Mouse (Mus musculus) kidney, postnatal 0 days (tissue): Measurements from ENCODE around the gene Lzts3. TPM values are rescaled to one million over a fixed set of nuclear protein-coding genes. Genes with fewer than 3 reads are reported as not detected.

Experiments used
- ATAC-seq: fragments of 200-750 bp; cut with Nextera tagmentation; replicated peaks from 2 replicates; pipeline ENCODE4 v1.8.0; 2017; ENCODE audit warnings: low read depth, moderate number of reproducible peaks, moderate TSS enrichment, moderate library complexity; ENCODE audit not compliant: low FRiP score
- DNase-seq: peaks from one replicate; pipeline ENCODE4 v3.0.0-alpha.2; 2016; ENCODE audit warnings: low spot score
- H3K27ac ChIP-seq: fragments of 300-500 bp; sonication (generic); 2 replicates; pipeline ENCODE4 v1.5.1; 2014; ENCODE audit warnings: mild to moderate bottlenecking
- H3K27me3 ChIP-seq: fragments of 300-500 bp; sonication (generic); 2 replicates; pipeline ENCODE4 v1.6.1; 2014; ENCODE audit warnings: low read length, mixed read lengths; ENCODE audit not compliant: insufficient read depth
- H3K36me3 ChIP-seq: fragments of 300-500 bp; sonication (generic); 2 replicates; pipeline ENCODE4 v1.6.1; 2014; ENCODE audit warnings: low read length, mixed read lengths; ENCODE audit not compliant: insufficient read depth
- H3K4me1 ChIP-seq: fragments of 300-500 bp; sonication (generic); replicated peaks from 2 replicates; pipeline ENCODE4 v1.6.1; 2014; ENCODE audit warnings: antibody characterized with exemption, low read length, mixed read lengths; ENCODE audit not compliant: insufficient read depth
- H3K4me2 ChIP-seq: fragments of 300-500 bp; sonication (generic); 2 replicates; pipeline ENCODE4 v1.6.1; 2014; ENCODE audit warnings: mild to moderate bottlenecking, low read length, moderate library complexity, mixed read lengths
- H3K4me3 ChIP-seq: fragments of 300-500 bp; sonication (generic); replicated peaks from 2 replicates; pipeline ENCODE4 v1.5.1; 2014; ENCODE audit warnings: low read depth, low read length
- H3K9ac ChIP-seq: fragments of 300-500 bp; sonication (generic); 2 replicates; pipeline ENCODE4 v1.6.1; 2014; ENCODE audit warnings: low read depth, low read length
- H3K9me3 ChIP-seq: fragments of 300-500 bp; sonication (generic); replicated peaks from 2 replicates; pipeline ENCODE4 v1.6.1; 2016; ENCODE audit warnings: low read length, inconsistent platforms, mixed read lengths
- CTCF ChIP-seq: IDR thresholded peaks from 2 replicates; pipeline ENCODE4 v1.5.1; 2016; ENCODE audit warnings: antibody characterized with exemption, low read depth, mild to moderate bottlenecking, moderate library complexity
- WGBS: fragments of 180-500 bp; shearing (Covaris S2); extraction: QIAGEN DNeasy Blood & Tissue Kit; methylation state at CpG from one replicate; pipeline ENCODE4 v1.1.7; 2014; 5-methylcytosine and 5-hydroxymethylcytosine counted together
- polyA plus RNA-seq: library from polyadenylated mRNA; unstranded; fragments of >200 nt; fragmentation: Nextera tagmentation; extraction: Ambion mirVana; gene quantifications from 2 replicates; pipeline ENCODE4 v1.2.1, GENCODE M21; 2015

Gene Lzts3
- polyA plus RNA-seq, 1 experiment from 2014 or later = 11.2 TPM

DNA sequence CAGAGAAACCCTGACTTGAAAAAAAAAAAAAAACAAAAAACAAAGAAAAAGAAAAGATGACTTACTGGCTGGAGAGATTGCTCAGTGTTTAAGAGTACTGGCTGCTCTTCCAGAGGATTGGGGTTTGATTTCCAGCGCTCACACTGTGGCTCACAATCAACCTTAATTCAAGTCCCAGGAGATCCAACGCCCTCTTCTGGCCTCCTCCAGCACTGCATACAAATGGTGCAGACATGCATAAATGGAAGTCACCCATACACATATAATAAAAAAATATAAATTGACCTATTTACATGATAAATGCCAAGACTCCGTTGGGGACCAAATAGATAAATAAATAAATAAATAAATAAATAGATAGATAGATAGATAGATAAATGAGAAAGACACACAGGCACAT is 14.2 kb downstream of the Lzts3 start:
- 67% methylated on average over 3 of the region's 3 CpGs for whole genome bisulfite sequencing
- no peak for DNase-seq
- ATAC-seq = no peak

DNA sequence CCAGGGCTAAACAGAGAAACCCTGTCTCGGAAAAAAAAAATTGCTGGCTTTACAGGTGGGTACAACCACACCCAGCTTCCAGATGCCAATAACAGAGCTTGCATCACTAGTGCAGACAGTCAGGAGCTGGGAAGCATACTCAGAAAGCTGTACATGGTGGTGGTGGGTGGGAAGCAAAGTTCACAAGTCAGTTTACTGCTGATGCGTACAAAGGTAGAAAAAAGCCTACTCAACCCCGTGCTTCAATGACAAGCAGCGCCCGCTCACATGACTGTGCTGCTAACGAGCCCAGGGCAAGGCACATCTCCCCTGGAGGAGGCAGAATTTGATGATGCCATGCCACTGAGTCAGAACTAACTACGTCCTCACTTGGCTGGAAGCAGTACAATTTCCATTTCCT is 23.6 kb downstream of the Lzts3 start:
- 85% methylated on average over 7 of the region's 7 CpGs for WGBS
- Histone ChIP-seq H3K9me3 (no peaks in the 10 kb centered on the region), H3K27ac (no peak overlapping the region), H3K9ac (no peak overlapping the region), H3K4me1 (no peaks in the 10 kb centered on the region), H3K4me3 (no peak overlapping the region), H3K36me3 (peaks cover 30% of the 10 kb centered on the region; the same call in 1 of the 2 replicates), H3K4me2 (no peak overlapping the region), H3K27me3 (no peaks in the 10 kb centered on the region)
- TF ChIP-seq CTCF = no peak
- no peak for DNase-seq
- ATAC-seq = 0 out of 2 replicates have a peak, but pooled peaks have one; percentile 54

More for the DNA sequence above, 14.2 kb downstream of the Lzts3 start:
- Histone ChIP-seq H3K9me3 (no peaks in the 10 kb centered on the region), H3K27me3 (no peaks in the 10 kb centered on the region), H3K27ac (no peak overlapping the region), H3K36me3 (peaks cover 9% of the 10 kb centered on the region; the same call in 1 of the 2 replicates), H3K4me1 (0 out of 2 replicates have a peak, but pooled peaks cover 5% of the 10 kb centered on the region), H3K9ac (no peak overlapping the region), H3K4me3 (peak overlapping the region; percentile 87; the same call in 1 of the 2 replicates), H3K4me2 (peak overlapping the region; percentile 80)
- peak; percentile 38; the same call in 1 of the 2 replicates for TF ChIP-seq CTCF

- Histone ChIP-seq H3K9me3 (no peaks in the 10 kb centered on the region), H3K9ac (no peak overlapping the region), H3K4me2 (no peak overlapping the region), H3K4me3 (no peak overlapping the region), H3K4me1 (no peaks in the 10 kb centered on the region), H3K27ac (no peak overlapping the region), H3K36me3 (peaks cover 21% of the 10 kb centered on the region; the same call in 1 of the 2 replicates), H3K27me3 (no peaks in the 10 kb centered on the region)
- no peak for ATAC-seq
- no peak for DNase-seq
- 75% methylated on average over 3 of the region's 3 CpGs for WGBS
- peak; percentile 63 for TF ChIP-seq CTCF
These were observed 29.5 kb downstream of the Lzts3 start for GRCm38 (mm10) chr2:130613091-130613490.

DNA sequence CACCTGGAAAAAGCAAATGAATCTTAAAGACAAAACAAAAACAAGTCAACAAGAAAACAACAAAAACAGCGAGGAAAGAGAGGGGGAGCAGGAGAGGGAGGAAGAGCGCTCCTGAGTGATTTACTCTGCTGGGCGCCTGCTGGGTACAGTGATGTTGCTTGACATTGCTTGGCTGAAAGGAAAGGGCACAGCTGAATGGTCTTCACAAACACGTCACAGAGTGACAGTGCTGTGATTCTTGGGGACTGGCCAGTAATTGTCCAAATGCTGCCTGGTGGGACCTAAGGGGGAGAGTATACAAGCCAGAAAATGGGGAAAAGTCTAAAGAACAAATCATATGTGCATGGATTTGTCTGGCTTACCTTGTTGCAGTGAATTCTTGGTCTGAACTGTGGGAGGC is 40.4 kb downstream of the Lzts3 start:
- WGBS = 77% methylated on average over 4 of the region's 4 CpGs
- no peak for TF ChIP-seq CTCF
- Histone ChIP-seq H3K27ac (no peak overlapping the region), H3K4me3 (no peak overlapping the region), H3K9ac (no peak overlapping the region), H3K27me3 (no peaks in the 10 kb centered on the region), H3K9me3 (no peaks in the 10 kb centered on the region), H3K36me3 (peaks cover 36% of the 10 kb centered on the region), H3K4me2 (no peak overlapping the region), H3K4me1 (no peaks in the 10 kb centered on the region)
- ATAC-seq = no peak
- DNase-seq = no peak

DNA sequence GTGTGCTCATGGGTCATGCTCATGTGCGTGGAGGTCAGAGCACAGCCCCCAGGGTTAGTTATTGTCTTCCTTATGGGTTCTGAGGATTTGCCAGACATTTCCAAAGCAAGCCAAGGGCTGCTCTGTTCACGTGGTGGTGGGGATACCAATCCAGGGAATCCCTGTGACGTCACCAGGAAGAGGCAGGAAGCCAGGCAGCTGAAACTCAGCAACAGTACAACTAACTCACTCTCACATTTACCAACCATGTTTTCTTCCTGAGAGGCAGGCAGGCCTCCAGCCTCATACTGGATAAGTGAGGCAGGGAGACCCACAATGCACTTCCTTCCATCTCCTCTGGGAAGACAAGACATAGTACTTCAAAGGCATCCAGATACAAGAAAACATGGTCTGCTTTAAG is 44.2 kb downstream of the Lzts3 start:
- Histone ChIP-seq H3K4me2 (no peak overlapping the region), H3K36me3 (peaks cover 39% of the 10 kb centered on the region), H3K27me3 (no peaks in the 10 kb centered on the region), H3K9ac (no peak overlapping the region), H3K4me1 (no peaks in the 10 kb centered on the region), H3K27ac (no peak overlapping the region), H3K4me3 (no peak overlapping the region), H3K9me3 (no peaks in the 10 kb centered on the region)
- WGBS = 82% methylated on average over 3 of the region's 3 CpGs
- DNase-seq = no peak
- ATAC-seq = no peak
- no peak for TF ChIP-seq CTCF

- Histone ChIP-seq H3K4me3 (no peak overlapping the region), H3K27me3 (no peaks in the 10 kb centered on the region), H3K4me2 (no peak overlapping the region), H3K9me3 (no peaks in the 10 kb centered on the region), H3K27ac (no peak overlapping the region), H3K4me1 (no peaks in the 10 kb centered on the region), H3K9ac (no peak overlapping the region), H3K36me3 (peaks cover 35% of the 10 kb centered on the region)
- ATAC-seq (no peak), DNase-seq (peak; percentile 78)
- TF ChIP-seq CTCF = peak; percentile 73
- WGBS = 8% methylated on average over 1 of the region's 1 CpGs
These were observed 45.0 kb downstream of the Lzts3 start for GRCm38 (mm10) chr2:130597601-130598010.

- no peak for ATAC-seq
- peaks cover 35% of the 10 kb centered on the region for H3K36me3 ChIP-seq
- H3K4me1 ChIP-seq = no peaks in the 10 kb centered on the region
These were observed 47.0 kb downstream of the Lzts3 start for GRCm38 (mm10) chr2:130595596-130595995.

More at GRCm38 (mm10) chr2:130595596-130595995, 47.0 kb downstream of the Lzts3 start:
- H3K4me3 ChIP-seq = no peak overlapping the region
- H3K4me2 ChIP-seq = no peak overlapping the region
- H3K27me3 ChIP-seq = no peaks in the 10 kb centered on the region
- DNase-seq = no peak
- H3K27ac ChIP-seq = no peak overlapping the region
- no peak overlapping the region for H3K9ac ChIP-seq
- WGBS = 91% methylated on average over 1 of the region's 1 CpGs
- no peak for TF ChIP-seq CTCF
- no peaks in the 10 kb centered on the region for H3K9me3 ChIP-seq
